Mouse (Mus musculus) midbrain, embryonic 15.5 days (tissue): Measurements from ENCODE around the gene Dpp8. TPM values are rescaled to one million over a fixed set of nuclear protein-coding genes. Genes with fewer than 3 reads are reported as not detected.
A peak's percentile ranks its signal among the peaks of the same experiment; 100 is the strongest.
"Not testable (repeated sequence)": the region's sequence is repeated elsewhere in the genome, so short reads cannot be mapped to it uniquely, and the experiment has no call there.

ENCODE experiments used
- ATAC-seq: fragments of 200-750 bp; cut with Nextera tagmentation; replicated peaks from 2 replicates; pipeline ENCODE4 v1.8.0; 2017; ENCODE audit warnings: moderate TSS enrichment
- H3K27ac ChIP-seq: fragments of 300-500 bp; sonication (generic); 2 replicates; pipeline ENCODE4 v1.5.1; 2015; ENCODE audit warnings: mild to moderate bottlenecking, inconsistent platforms
- H3K27me3 ChIP-seq: fragments of 300-500 bp; sonication (generic); replicated peaks from 2 replicates; pipeline ENCODE4 v1.6.1; 2015; ENCODE audit warnings: inconsistent platforms
- H3K36me3 ChIP-seq: fragments of 300-500 bp; sonication (generic); replicated peaks from 2 replicates; pipeline ENCODE4 v1.6.1; 2015; ENCODE audit warnings: inconsistent platforms
- H3K4me1 ChIP-seq: fragments of 300-500 bp; sonication (generic); 2 replicates; pipeline ENCODE4 v1.6.1; 2015; ENCODE audit warnings: inconsistent platforms
- H3K4me2 ChIP-seq: fragments of 300-500 bp; sonication (generic); 2 replicates; pipeline ENCODE4 v1.6.1; 2015; ENCODE audit warnings: inconsistent platforms, mild to moderate bottlenecking, moderate library complexity
- H3K4me3 ChIP-seq: fragments of 300-500 bp; sonication (generic); 2 replicates; pipeline ENCODE4 v1.5.1; 2015; ENCODE audit warnings: mild to moderate bottlenecking, inconsistent platforms
- H3K9ac ChIP-seq: fragments of 300-500 bp; sonication (generic); 2 replicates; pipeline ENCODE4 v1.6.1; 2015; ENCODE audit warnings: mild to moderate bottlenecking, inconsistent platforms
- H3K9me3 ChIP-seq: fragments of 300-500 bp; sonication (generic); 2 replicates; pipeline ENCODE4 v1.6.1; 2016; ENCODE audit warnings: inconsistent platforms
- WGBS: fragments of 180-500 bp; shearing (Covaris S2); methylation state at CpG from one replicate; pipeline ENCODE4 v1.1.7; 2015; ENCODE audit warnings: mixed read lengths; 5-methylcytosine and 5-hydroxymethylcytosine counted together
- polyA plus RNA-seq: library from polyadenylated mRNA; unstranded; fragments of >200 nt; fragmentation: Nextera tagmentation; extraction: Ambion mirVana; gene quantifications from 2 replicates; pipeline ENCODE4 v1.2.1, GENCODE M21; 2015

Dpp8 gene
- polyA plus RNA-seq, 1 experiment from 2014 or later: 42.5 TPM

DNA sequence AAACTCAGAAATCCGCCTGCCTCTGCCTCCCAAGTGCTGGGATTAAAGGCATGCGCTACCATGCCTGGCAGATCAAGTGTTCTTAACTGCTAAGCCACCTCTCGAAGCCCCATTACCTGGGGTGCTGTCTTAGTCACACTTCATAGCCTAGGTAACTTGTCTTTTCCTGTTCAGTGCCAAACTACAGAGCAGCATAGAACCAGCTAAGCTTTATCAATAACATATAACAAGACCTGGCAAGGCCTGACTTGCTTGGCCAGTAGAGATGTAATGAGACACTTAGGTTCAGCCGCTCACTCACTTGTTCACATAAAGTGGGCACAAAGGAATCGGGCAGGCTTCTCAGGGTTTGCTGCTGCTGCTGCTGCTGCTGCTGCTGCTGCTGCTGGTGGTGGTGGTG, 3.9 kb upstream of the Dpp8 start:
- ATAC-seq: no peak
- no peaks in the 10 kb centered on the region for H3K27me3 ChIP-seq
- 89% methylated on average over 5 of the region's 5 CpGs for WGBS
- no peak overlapping the region for H3K4me3 ChIP-seq
- H3K36me3 ChIP-seq: no peaks in the 10 kb centered on the region
- no peak overlapping the region for H3K27ac ChIP-seq
- no peak overlapping the region for H3K4me2 ChIP-seq
- H3K4me1 ChIP-seq: peaks cover 9% of the 10 kb centered on the region
- no peaks in the 10 kb centered on the region for H3K9me3 ChIP-seq
- no peak overlapping the region for H3K9ac ChIP-seq

GRCm38 (mm10) chr9:65031355-65031754, 859 bp upstream of the Dpp8 start:
- not testable (repeated sequence) for H3K9ac ChIP-seq, H3K4me2 ChIP-seq, ATAC-seq, H3K4me3 ChIP-seq, H3K9me3 ChIP-seq, H3K27me3 ChIP-seq, H3K27ac ChIP-seq, H3K36me3 ChIP-seq
- WGBS: 75% methylated on average over 5 of the region's 5 CpGs
- peaks cover 18% of the 10 kb centered on the region for H3K4me1 ChIP-seq

- no peak; the same call in 1 of the 2 replicates for ATAC-seq
- H3K36me3 ChIP-seq: no peaks in the 10 kb centered on the region
- WGBS: 36% methylated on average over 4 of the region's 4 CpGs
- H3K4me2 ChIP-seq: no peak overlapping the region; the same call in 1 of the 2 replicates
- H3K4me3 ChIP-seq: peak overlapping the region; percentile 73
- H3K9me3 ChIP-seq: no peaks in the 10 kb centered on the region
- H3K27ac ChIP-seq: 0 out of 2 replicates have a peak overlapping the region, but pooled peaks have one; percentile 85
- H3K4me1 ChIP-seq: peaks cover 18% of the 10 kb centered on the region
- no peaks in the 10 kb centered on the region for H3K27me3 ChIP-seq
- no peak overlapping the region for H3K9ac ChIP-seq
These were observed 333 bp upstream of the Dpp8 start for GRCm38 (mm10) chr9:65031894-65032268.

- H3K27me3 ChIP-seq: no peaks in the 10 kb centered on the region
- no peaks in the 10 kb centered on the region for H3K9me3 ChIP-seq
- peaks cover 18% of the 10 kb centered on the region for H3K36me3 ChIP-seq
- ATAC-seq: no peak
- 72% methylated on average over 1 of the region's 1 CpGs for WGBS
- no peak overlapping the region for H3K4me3 ChIP-seq
- no peak overlapping the region for H3K27ac ChIP-seq
- H3K4me2 ChIP-seq: no peak overlapping the region
- no peak overlapping the region for H3K9ac ChIP-seq
- H3K4me1 ChIP-seq: peaks cover 18% of the 10 kb centered on the region
These were observed 4.2 kb downstream of the Dpp8 start for GRCm38 (mm10) chr9:65036456-65036855.

GRCm38 (mm10) chr9:65036861-65037260, 4.6 kb downstream of the Dpp8 start:
- no peak overlapping the region for H3K4me2 ChIP-seq
- H3K9ac ChIP-seq: no peak overlapping the region
- no peaks in the 10 kb centered on the region for H3K9me3 ChIP-seq
- no peak for ATAC-seq
- no peak overlapping the region for H3K4me3 ChIP-seq
- 87% methylated on average over 8 of the region's 8 CpGs for WGBS
- peaks cover 17% of the 10 kb centered on the region for H3K4me1 ChIP-seq
- no peaks in the 10 kb centered on the region for H3K27me3 ChIP-seq
- peaks cover 18% of the 10 kb centered on the region for H3K36me3 ChIP-seq
- H3K27ac ChIP-seq: no peak overlapping the region

- no peak for ATAC-seq
- Histone ChIP-seq H3K4me3 (no peak overlapping the region), H3K4me2 (no peak overlapping the region), H3K9ac (no peak overlapping the region), H3K27ac (no peak overlapping the region), H3K4me1 (no peaks in the 10 kb centered on the region), H3K9me3 (no peaks in the 10 kb centered on the region), H3K27me3 (no peaks in the 10 kb centered on the region), H3K36me3 (peaks cover 48% of the 10 kb centered on the region)
- 96% methylated on average over 5 of the region's 5 CpGs for WGBS
These were observed 9.2 kb downstream of the Dpp8 start for GRCm38 (mm10) chr9:65041430-65041829.

GRCm38 (mm10) chr9:65046993-65047392, 14.8 kb downstream of the Dpp8 start:
- Histone ChIP-seq H3K9me3 (no peaks in the 10 kb centered on the region), H3K4me2 (no peak overlapping the region), H3K9ac (no peak overlapping the region), H3K4me3 (no peak overlapping the region), H3K4me1 (no peaks in the 10 kb centered on the region), H3K36me3 (peaks cover 64% of the 10 kb centered on the region), H3K27ac (no peak overlapping the region), H3K27me3 (no peaks in the 10 kb centered on the region)
- no peak for ATAC-seq
- 86% methylated on average over 1 of the region's 1 CpGs for WGBS

GRCm38 (mm10) chr9:65049422-65049821, 17.2 kb downstream of the Dpp8 start:
- Histone ChIP-seq H3K9me3 (no peaks in the 10 kb centered on the region), H3K4me3 (no peak overlapping the region), H3K27me3 (no peaks in the 10 kb centered on the region), H3K4me2 (no peak overlapping the region), H3K9ac (no peak overlapping the region), H3K27ac (no peak overlapping the region), H3K4me1 (no peaks in the 10 kb centered on the region), H3K36me3 (peaks cover 69% of the 10 kb centered on the region)
- no peak for ATAC-seq
- 95% methylated on average over 5 of the region's 5 CpGs for WGBS

GRCm38 (mm10) chr9:65050981-65051380, 18.8 kb downstream of the Dpp8 start:
- WGBS: 95% methylated on average over 3 of the region's 3 CpGs
- Histone ChIP-seq H3K4me3 (no peak overlapping the region), H3K27me3 (no peaks in the 10 kb centered on the region), H3K27ac (no peak overlapping the region), H3K4me2 (no peak overlapping the region), H3K9me3 (no peaks in the 10 kb centered on the region), H3K9ac (no peak overlapping the region), H3K4me1 (no peaks in the 10 kb centered on the region), H3K36me3 (peaks cover 70% of the 10 kb centered on the region)
- no peak for ATAC-seq

DNA sequence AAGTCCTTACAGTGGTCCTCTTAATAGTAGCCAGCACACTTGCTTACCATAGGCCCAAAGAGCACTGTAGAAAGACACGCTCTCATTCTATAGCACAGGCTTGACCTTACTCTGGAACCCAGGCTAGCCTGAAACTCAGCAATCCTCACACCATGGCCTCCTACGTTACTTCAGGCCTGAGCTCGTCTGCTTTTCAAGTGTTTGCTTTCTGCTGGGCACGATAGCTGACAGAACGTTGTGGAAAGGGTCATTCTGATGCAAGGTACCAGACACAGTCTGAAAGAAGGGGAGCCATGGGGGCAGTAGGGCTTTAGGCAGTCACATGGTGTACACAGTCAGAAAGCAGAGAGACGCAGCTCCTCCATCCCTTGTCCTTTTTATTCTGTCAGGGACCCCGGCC, 32.0 kb downstream of the Dpp8 start:
- no peak for ATAC-seq
- WGBS: 92% methylated on average over 7 of the region's 7 CpGs
- no peak overlapping the region for H3K4me2 ChIP-seq
- H3K27ac ChIP-seq: no peak overlapping the region
- H3K4me3 ChIP-seq: no peak overlapping the region
- H3K4me1 ChIP-seq: no peaks in the 10 kb centered on the region
- H3K36me3 ChIP-seq: peaks cover 33% of the 10 kb centered on the region
- H3K27me3 ChIP-seq: no peaks in the 10 kb centered on the region
- no peak overlapping the region for H3K9ac ChIP-seq
- no peaks in the 10 kb centered on the region for H3K9me3 ChIP-seq

- Histone ChIP-seq H3K9ac (no peak overlapping the region), H3K4me3 (no peak overlapping the region), H3K27me3 (no peaks in the 10 kb centered on the region), H3K36me3 (peaks cover 30% of the 10 kb centered on the region), H3K4me1 (no peaks in the 10 kb centered on the region), H3K4me2 (no peak overlapping the region), H3K27ac (no peak overlapping the region), H3K9me3 (no peaks in the 10 kb centered on the region)
- ATAC-seq: no peak
- 93% methylated on average over 3 of the region's 3 CpGs for WGBS
These were observed 38.4 kb downstream of the Dpp8 start for GRCm38 (mm10) chr9:65070587-65070986.

DNA sequence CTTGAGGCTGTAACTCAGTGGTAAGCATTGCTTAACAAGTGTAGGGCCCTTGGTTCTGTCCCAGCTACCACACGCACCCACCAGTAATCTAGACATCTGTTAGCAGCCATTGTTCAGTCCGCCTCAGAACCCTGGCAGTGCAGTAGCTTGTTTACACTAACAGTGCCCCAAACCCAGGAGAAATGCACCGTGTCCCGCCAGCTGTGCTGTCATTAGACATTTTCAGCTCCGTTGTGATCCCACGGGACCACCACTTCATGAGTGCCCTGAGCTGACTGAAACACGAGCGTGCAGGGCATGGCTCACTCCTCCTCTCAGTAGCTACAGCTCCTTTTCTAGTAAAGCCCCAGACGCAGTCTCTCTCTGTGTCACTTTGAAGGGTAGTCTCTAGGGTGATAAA, 41.3 kb downstream of the Dpp8 start:
- Histone ChIP-seq H3K4me2 (no peak overlapping the region), H3K27me3 (no peaks in the 10 kb centered on the region), H3K4me1 (no peaks in the 10 kb centered on the region), H3K9ac (no peak overlapping the region), H3K36me3 (peaks cover 28% of the 10 kb centered on the region), H3K27ac (no peak overlapping the region), H3K9me3 (no peaks in the 10 kb centered on the region), H3K4me3 (no peak overlapping the region)
- WGBS: 62% methylated on average over 9 of the region's 9 CpGs
- no peak for ATAC-seq

DNA sequence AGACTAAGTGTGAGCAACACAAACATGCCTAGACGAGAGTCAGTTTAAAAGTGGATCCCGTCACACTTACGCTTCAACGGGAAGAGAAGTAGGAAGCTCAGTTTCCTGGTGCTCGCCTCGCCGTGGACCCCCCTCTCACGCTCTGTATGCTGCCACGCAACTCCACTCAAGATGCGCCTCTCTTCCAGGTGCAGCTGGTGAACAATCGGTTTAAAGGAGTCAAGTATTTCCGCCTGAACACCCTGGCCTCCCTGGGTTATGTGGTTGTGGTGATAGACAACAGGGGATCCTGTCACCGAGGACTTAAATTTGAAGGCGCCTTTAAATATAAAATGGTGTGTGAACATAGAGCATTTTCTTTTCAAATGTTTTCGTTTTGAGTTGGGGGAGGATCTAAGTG, 42.0 kb downstream of the Dpp8 start:
- H3K36me3 ChIP-seq: peaks cover 34% of the 10 kb centered on the region
- ATAC-seq: no peak

More for the DNA sequence above, 42.0 kb downstream of the Dpp8 start:
- H3K9me3 ChIP-seq: no peaks in the 10 kb centered on the region
- H3K27ac ChIP-seq: no peak overlapping the region
- no peak overlapping the region for H3K4me3 ChIP-seq
- H3K4me2 ChIP-seq: no peak overlapping the region
- WGBS: 86% methylated on average over 15 of the region's 15 CpGs
- no peaks in the 10 kb centered on the region for H3K27me3 ChIP-seq
- no peak overlapping the region for H3K9ac ChIP-seq
- no peaks in the 10 kb centered on the region for H3K4me1 ChIP-seq
